Mouse (Mus musculus): Measurements from ENCODE around the gene Cdh12. TPM values are rescaled to one million over a fixed set of nuclear protein-coding genes. Genes with fewer than 3 reads are reported as not detected.
"Not testable (repeated sequence)": the region's sequence is repeated elsewhere in the genome, so short reads cannot be mapped to it uniquely, and the experiment has no call there.

Cdh12 gene
- polyA plus RNA-seq, 1 experiment from 2014 or later, result 0.05 TPM

DNA sequence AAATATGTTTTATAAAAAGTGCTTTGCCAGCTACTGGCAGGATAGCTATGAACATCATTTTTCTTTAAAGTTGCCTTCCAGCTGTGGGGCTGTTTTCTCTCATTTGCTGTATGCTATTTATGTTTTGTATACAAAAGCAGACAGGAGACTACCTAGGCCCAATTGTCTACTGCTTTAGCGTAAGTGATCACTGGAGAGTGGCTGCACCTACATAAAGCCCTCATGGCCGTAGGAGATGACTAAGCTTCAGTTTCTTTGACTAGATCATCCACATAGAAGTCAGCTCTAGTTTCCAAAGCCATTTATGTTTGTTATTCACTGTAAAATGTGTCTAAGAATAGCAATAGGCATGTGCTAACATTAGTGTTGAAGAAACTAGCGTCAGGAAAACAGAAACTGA, 926.8 kb downstream of the Cdh12 start:
- Histone ChIP-seq H3K36me3 (ENCODE audit: control insufficient read depth, insufficient read depth, low read length) (no peaks in the 10 kb centered on the region), H3K9me3 (ENCODE audit: control insufficient read depth, low read length) (no peaks in the 10 kb centered on the region), H3K4me1 (ENCODE audit: control insufficient read depth in 2 of 2, insufficient read depth in 2 of 2, low read length in 2 of 2) (no peaks in the 10 kb centered on the region), H3K27me3 (ENCODE audit: control insufficient read depth, insufficient read depth, low read length) (no peaks in the 10 kb centered on the region), H3K9ac (ENCODE audit: low read length) (no peak overlapping the region), H3K4me2 (ENCODE audit: low read length) (no peak overlapping the region), H3K4me3 (ENCODE audit: control insufficient read depth in 1 of 2, insufficient read depth in 1 of 2, low read depth in 1 of 2, low read length in 2 of 2) (no peak overlapping the region), H3K27ac (replicated peaks in 1 of 2; ENCODE audit: control insufficient read depth in 1 of 2, insufficient read depth in 1 of 2, low read depth in 2 of 2, low read length in 2 of 2) (no peak overlapping the region)
- 83% methylated on average over 3 of the region's 3 CpGs for WGBS
- ATAC-seq (ENCODE audit: insufficient number of reproducible peaks, insufficient read depth, low FRiP score, low read depth), result no peak

DNA sequence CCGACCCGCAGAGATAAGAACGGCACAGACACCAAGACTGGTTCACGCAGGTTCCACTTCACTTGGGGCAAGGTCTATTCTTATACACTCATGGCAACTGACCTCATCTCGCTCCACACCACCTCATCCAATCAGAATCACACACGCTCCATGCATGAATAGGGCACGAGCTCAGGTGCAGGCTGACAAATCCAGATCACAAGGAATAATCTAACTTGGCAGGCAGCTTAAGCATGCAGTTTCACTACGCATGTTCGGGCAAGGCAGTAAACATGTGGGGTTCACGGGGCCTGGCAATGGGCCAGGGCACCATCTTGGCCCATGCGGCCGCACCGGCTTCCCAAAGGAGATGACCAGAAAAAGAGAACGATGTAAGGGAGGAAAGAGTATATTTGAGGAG, 942.4 kb downstream of the Cdh12 start:
- H3K27me3 ChIP-seq (ENCODE audit: control insufficient read depth, insufficient read depth, low read length); H3K9ac ChIP-seq (ENCODE audit: low read length); H3K4me2 ChIP-seq (ENCODE audit: low read length); H3K9me3 ChIP-seq (ENCODE audit: control insufficient read depth, low read length); H3K36me3 ChIP-seq (ENCODE audit: control insufficient read depth, insufficient read depth, low read length); H3K27ac ChIP-seq (replicated peaks in 1 of 2; ENCODE audit: control insufficient read depth in 1 of 2, insufficient read depth in 1 of 2, low read depth in 2 of 2, low read length in 2 of 2); H3K4me3 ChIP-seq (ENCODE audit: control insufficient read depth in 1 of 2, insufficient read depth in 1 of 2, low read depth in 1 of 2, low read length in 2 of 2); H3K4me1 ChIP-seq (ENCODE audit: control insufficient read depth in 2 of 2, insufficient read depth in 2 of 2, low read length in 2 of 2); ATAC-seq (ENCODE audit: insufficient number of reproducible peaks, insufficient read depth, low FRiP score, low read depth): not testable (repeated sequence)
- 83% methylated on average over 14 of the region's 14 CpGs for WGBS

DNA sequence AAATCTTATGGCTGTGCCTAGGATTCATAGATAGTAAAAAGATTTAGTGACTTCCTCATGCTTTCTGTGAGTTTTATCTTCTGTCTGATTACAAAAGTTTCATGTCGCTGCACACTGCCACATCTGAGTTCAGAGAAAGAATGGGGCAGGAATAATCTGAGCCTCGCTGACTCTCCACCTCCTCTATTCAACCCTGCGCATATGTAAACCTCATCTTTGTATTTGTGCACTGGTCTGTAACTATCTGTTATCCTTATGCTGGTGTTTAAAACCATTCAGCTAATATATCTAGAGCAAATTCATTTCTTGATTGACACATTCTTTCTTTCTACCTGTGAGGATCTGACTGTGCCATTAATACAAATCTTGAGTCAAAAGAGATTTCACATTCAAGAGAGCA, 944.0 kb downstream of the Cdh12 start:
- Histone ChIP-seq H3K4me3 (ENCODE audit: control insufficient read depth in 1 of 2, insufficient read depth in 1 of 2, low read depth in 1 of 2, low read length in 2 of 2) (no peak overlapping the region), H3K27ac (replicated peaks in 1 of 2; ENCODE audit: control insufficient read depth in 1 of 2, insufficient read depth in 1 of 2, low read depth in 2 of 2, low read length in 2 of 2) (no peak overlapping the region), H3K9ac (ENCODE audit: low read length) (no peak overlapping the region), H3K4me2 (ENCODE audit: low read length) (no peak overlapping the region), H3K4me1 (ENCODE audit: control insufficient read depth in 2 of 2, insufficient read depth in 2 of 2, low read length in 2 of 2) (no peaks in the 10 kb centered on the region), H3K36me3 (ENCODE audit: control insufficient read depth, insufficient read depth, low read length) (no peaks in the 10 kb centered on the region), H3K27me3 (ENCODE audit: control insufficient read depth, insufficient read depth, low read length) (no peaks in the 10 kb centered on the region), H3K9me3 (ENCODE audit: control insufficient read depth, low read length) (no peaks in the 10 kb centered on the region)
- ATAC-seq (ENCODE audit: insufficient number of reproducible peaks, insufficient read depth, low FRiP score, low read depth), result no peak
- 84% methylated on average over 3 of the region's 3 CpGs for WGBS

DNA sequence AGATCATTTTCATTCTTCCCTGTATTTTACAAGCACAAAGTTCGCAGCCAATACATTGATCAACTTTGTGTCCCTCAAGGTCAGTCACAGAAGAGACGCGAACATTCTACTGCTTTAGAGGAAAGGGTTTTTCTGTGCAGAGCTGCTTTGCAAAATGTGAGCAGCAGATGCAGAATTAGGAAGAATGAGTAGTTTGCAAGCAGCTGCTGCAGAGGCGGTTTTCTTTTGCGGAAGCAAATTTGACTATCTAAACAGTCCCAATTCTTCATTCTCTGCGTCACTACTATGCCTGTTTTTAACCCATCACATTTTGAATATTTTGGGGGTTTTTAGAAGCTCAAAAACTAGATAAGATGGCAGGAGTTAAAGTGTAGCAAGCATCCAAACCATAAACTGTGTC, 956.1 kb downstream of the Cdh12 start:
- no peaks in the 10 kb centered on the region for H3K4me1 ChIP-seq (ENCODE audit: control insufficient read depth in 2 of 2, insufficient read depth in 2 of 2, low read length in 2 of 2)
- no peak overlapping the region for H3K4me3 ChIP-seq (ENCODE audit: control insufficient read depth in 1 of 2, insufficient read depth in 1 of 2, low read depth in 1 of 2, low read length in 2 of 2)
- no peak overlapping the region for H3K4me2 ChIP-seq (ENCODE audit: low read length)
- no peaks in the 10 kb centered on the region for H3K27me3 ChIP-seq (ENCODE audit: control insufficient read depth, insufficient read depth, low read length)
- no peak for ATAC-seq (ENCODE audit: insufficient number of reproducible peaks, insufficient read depth, low FRiP score, low read depth)
- WGBS, result 71% methylated on average over 6 of the region's 6 CpGs
- H3K36me3 ChIP-seq (ENCODE audit: control insufficient read depth, insufficient read depth, low read length), result no peaks in the 10 kb centered on the region
- no peak overlapping the region for H3K27ac ChIP-seq (replicated peaks in 1 of 2; ENCODE audit: control insufficient read depth in 1 of 2, insufficient read depth in 1 of 2, low read depth in 2 of 2, low read length in 2 of 2)
- no peak overlapping the region for H3K9ac ChIP-seq (ENCODE audit: low read length)
- no peaks in the 10 kb centered on the region for H3K9me3 ChIP-seq (ENCODE audit: control insufficient read depth, low read length)

DNA sequence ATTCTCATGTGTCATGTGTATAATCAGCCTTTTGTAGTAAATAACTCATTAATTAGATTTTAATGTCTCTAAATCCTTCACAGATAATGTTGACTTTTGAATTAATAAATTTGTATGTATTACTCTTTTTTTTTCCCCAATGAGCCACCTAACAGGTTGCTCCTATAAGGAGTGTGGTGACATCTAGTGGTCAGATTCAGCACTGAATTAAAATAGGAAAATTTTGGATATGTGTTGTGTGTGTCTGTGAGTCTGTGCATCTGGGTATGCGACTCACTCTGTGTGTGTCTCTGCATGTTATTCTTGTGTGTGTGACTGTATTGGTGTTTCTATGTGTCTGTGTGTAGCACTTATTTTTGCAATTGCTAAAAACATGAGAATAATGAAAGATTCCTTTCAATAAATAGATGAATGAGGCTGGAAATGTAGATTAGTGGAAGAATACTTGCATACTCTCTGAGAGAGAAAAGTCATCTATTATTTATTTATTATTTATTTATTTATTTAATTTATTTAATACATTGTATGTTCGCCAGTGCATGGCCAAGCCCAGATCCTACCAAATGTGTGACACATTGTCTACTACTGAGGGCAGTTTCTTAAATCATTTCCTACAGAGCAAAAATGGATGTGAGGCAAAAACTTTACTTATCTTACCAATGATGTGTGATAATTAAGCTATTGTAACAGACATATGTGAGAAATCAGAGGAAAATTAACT, 958.4 kb downstream of the Cdh12 start:
- Histone ChIP-seq H3K4me1 (ENCODE audit: control insufficient read depth in 2 of 2, insufficient read depth in 2 of 2, low read length in 2 of 2) (no peaks in the 10 kb centered on the region), H3K9ac (ENCODE audit: low read length) (no peak overlapping the region), H3K36me3 (ENCODE audit: control insufficient read depth, insufficient read depth, low read length) (no peaks in the 10 kb centered on the region), H3K4me2 (ENCODE audit: low read length) (no peak overlapping the region), H3K4me3 (ENCODE audit: control insufficient read depth in 1 of 2, insufficient read depth in 1 of 2, low read depth in 1 of 2, low read length in 2 of 2) (no peak overlapping the region), H3K27me3 (ENCODE audit: control insufficient read depth, insufficient read depth, low read length) (no peaks in the 10 kb centered on the region), H3K27ac (replicated peaks in 1 of 2; ENCODE audit: control insufficient read depth in 1 of 2, insufficient read depth in 1 of 2, low read depth in 2 of 2, low read length in 2 of 2) (no peak overlapping the region), H3K9me3 (ENCODE audit: control insufficient read depth, low read length) (no peaks in the 10 kb centered on the region)
- 58% methylated on average over 2 of the region's 2 CpGs for whole genome bisulfite sequencing
- ATAC-seq (ENCODE audit: insufficient number of reproducible peaks, insufficient read depth, low FRiP score, low read depth), result no peak

DNA sequence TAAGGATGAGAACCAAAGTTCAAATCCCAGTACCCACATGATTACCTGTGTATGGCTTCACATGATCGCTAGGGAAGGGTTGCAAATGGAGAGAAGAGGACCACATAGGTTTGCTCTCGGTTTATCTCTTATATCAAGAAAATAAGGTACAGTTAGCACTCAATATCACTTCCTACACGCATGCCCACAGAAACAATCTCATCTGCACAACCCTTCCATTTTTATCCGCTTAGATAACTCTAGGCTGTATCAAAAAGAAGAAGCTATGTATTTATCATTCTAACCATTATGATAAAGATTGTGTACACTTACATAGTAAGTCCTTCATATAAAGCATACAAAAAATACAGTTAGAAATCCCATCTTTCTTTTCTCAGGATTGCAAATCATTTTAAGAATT, 988.3 kb downstream of the Cdh12 start:
- Histone ChIP-seq H3K27ac (replicated peaks in 1 of 2; ENCODE audit: control insufficient read depth in 1 of 2, insufficient read depth in 1 of 2, low read depth in 2 of 2, low read length in 2 of 2) (no peak overlapping the region), H3K4me3 (ENCODE audit: control insufficient read depth in 1 of 2, insufficient read depth in 1 of 2, low read depth in 1 of 2, low read length in 2 of 2) (no peak overlapping the region), H3K9ac (ENCODE audit: low read length) (no peak overlapping the region), H3K9me3 (ENCODE audit: control insufficient read depth, low read length) (no peaks in the 10 kb centered on the region), H3K36me3 (ENCODE audit: control insufficient read depth, insufficient read depth, low read length) (no peaks in the 10 kb centered on the region), H3K4me2 (ENCODE audit: low read length) (no peak overlapping the region), H3K4me1 (ENCODE audit: control insufficient read depth in 2 of 2, insufficient read depth in 2 of 2, low read length in 2 of 2) (no peaks in the 10 kb centered on the region), H3K27me3 (ENCODE audit: control insufficient read depth, insufficient read depth, low read length) (no peaks in the 10 kb centered on the region)
- 65% methylated on average over 4 of the region's 4 CpGs for WGBS
- no peak for ATAC-seq (ENCODE audit: insufficient number of reproducible peaks, insufficient read depth, low FRiP score, low read depth)

DNA sequence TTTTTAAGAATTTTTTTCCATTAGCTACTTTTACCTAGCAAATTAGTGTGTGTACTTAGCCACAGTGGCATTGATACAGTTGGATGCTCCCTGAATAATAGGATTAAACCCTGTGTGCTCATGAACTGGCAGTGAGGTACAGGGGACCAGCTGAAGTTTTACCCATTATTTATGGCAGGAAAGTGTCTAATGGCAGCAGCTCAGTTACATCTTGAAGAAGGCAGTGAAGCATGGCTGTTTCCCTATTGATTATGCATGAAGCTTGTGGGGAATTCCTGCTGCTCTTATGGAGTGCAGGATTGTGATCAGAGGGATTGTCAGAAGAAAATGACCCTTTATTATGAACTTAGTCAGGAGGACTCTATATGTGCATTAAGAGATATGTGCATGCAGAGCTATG, 988.9 kb downstream of the Cdh12 start:
- Histone ChIP-seq H3K27ac (replicated peaks in 1 of 2; ENCODE audit: control insufficient read depth in 1 of 2, insufficient read depth in 1 of 2, low read depth in 2 of 2, low read length in 2 of 2) (no peak overlapping the region), H3K4me1 (ENCODE audit: control insufficient read depth in 2 of 2, insufficient read depth in 2 of 2, low read length in 2 of 2) (no peaks in the 10 kb centered on the region), H3K27me3 (ENCODE audit: control insufficient read depth, insufficient read depth, low read length) (no peaks in the 10 kb centered on the region), H3K4me3 (ENCODE audit: control insufficient read depth in 1 of 2, insufficient read depth in 1 of 2, low read depth in 1 of 2, low read length in 2 of 2) (no peak overlapping the region), H3K36me3 (ENCODE audit: control insufficient read depth, insufficient read depth, low read length) (no peaks in the 10 kb centered on the region), H3K4me2 (ENCODE audit: low read length) (no peak overlapping the region), H3K9me3 (ENCODE audit: control insufficient read depth, low read length) (no peaks in the 10 kb centered on the region), H3K9ac (ENCODE audit: low read length) (no peak overlapping the region)
- no peak for ATAC-seq (ENCODE audit: insufficient number of reproducible peaks, insufficient read depth, low FRiP score, low read depth)

DNA sequence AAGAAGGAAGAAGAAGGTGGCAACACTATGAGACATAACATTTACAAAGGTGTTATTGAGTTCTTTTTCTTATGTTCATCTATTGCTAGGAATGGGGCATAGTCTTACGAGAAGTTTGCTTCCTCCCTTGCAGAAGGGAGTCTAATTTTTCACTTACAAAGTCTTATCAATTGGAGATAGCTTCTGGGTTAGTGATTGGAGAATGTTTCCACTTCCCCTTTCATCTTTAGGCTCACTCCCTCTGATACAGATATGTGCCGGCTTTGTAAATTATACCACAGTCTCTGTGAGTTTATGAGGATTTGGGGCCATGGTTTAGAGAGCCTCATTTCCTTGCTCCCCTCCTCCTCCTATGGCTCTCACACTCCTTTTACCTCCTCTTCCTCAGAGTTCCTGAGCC, 1009.0 kb downstream of the Cdh12 start:
- WGBS, result 61% methylated on average over 2 of the region's 2 CpGs
- ATAC-seq (ENCODE audit: insufficient number of reproducible peaks, insufficient read depth, low FRiP score, low read depth), result no peak
- Histone ChIP-seq H3K4me2 (ENCODE audit: low read length) (no peak overlapping the region), H3K27ac (replicated peaks in 1 of 2; ENCODE audit: control insufficient read depth in 1 of 2, insufficient read depth in 1 of 2, low read depth in 2 of 2, low read length in 2 of 2) (no peak overlapping the region), H3K9me3 (ENCODE audit: control insufficient read depth, low read length) (no peaks in the 10 kb centered on the region), H3K9ac (ENCODE audit: low read length) (no peak overlapping the region), H3K36me3 (ENCODE audit: control insufficient read depth, insufficient read depth, low read length) (no peaks in the 10 kb centered on the region), H3K4me3 (ENCODE audit: control insufficient read depth in 1 of 2, insufficient read depth in 1 of 2, low read depth in 1 of 2, low read length in 2 of 2) (no peak overlapping the region), H3K27me3 (ENCODE audit: control insufficient read depth, insufficient read depth, low read length) (no peaks in the 10 kb centered on the region), H3K4me1 (ENCODE audit: control insufficient read depth in 2 of 2, insufficient read depth in 2 of 2, low read length in 2 of 2) (no peaks in the 10 kb centered on the region)

Measured in heart, embryonic 14.5 days (tissue).